Mouse (Mus musculus) kidney, embryonic 14.5 days (tissue): Measurements from ENCODE around the gene Fzd10. TPM values are rescaled to one million over a fixed set of nuclear protein-coding genes. Genes with fewer than 3 reads are reported as not detected.
A peak's percentile ranks its signal among the peaks of the same experiment; 100 is the strongest.

Experiments
- ATAC-seq: fragments of 200-750 bp; cut with Nextera tagmentation; 2 replicates; pipeline ENCODE4 v1.8.0; 2017; ENCODE audit warnings: moderate number of reproducible peaks, mild to moderate bottlenecking, moderate TSS enrichment, moderate library complexity; ENCODE audit not compliant: low FRiP score, low TSS enrichment
- H3K27ac ChIP-seq: fragments of 300-500 bp; sonication (generic); 2 replicates; pipeline ENCODE4 v1.5.1; 2014; ENCODE audit warnings: low read depth, mild to moderate bottlenecking, low read length, moderate library complexity, mixed read lengths
- H3K27me3 ChIP-seq: fragments of 300-500 bp; sonication (generic); 2 replicates; pipeline ENCODE4 v1.6.1; 2014; ENCODE audit warnings: mild to moderate bottlenecking, low read length; ENCODE audit not compliant: control insufficient read depth, insufficient read depth
- H3K36me3 ChIP-seq: fragments of 300-500 bp; sonication (generic); 2 replicates; pipeline ENCODE4 v1.6.1; 2014; ENCODE audit warnings: low read length, mixed read lengths; ENCODE audit not compliant: control insufficient read depth, insufficient read depth
- H3K4me1 ChIP-seq: fragments of 300-500 bp; sonication (generic); 2 replicates; pipeline ENCODE4 v1.6.1; 2014; ENCODE audit warnings: low read length, mixed read lengths; ENCODE audit not compliant: control insufficient read depth, insufficient read depth
- H3K4me2 ChIP-seq: fragments of 300-500 bp; sonication (generic); replicated peaks from 2 replicates; pipeline ENCODE4 v1.6.1; 2014; ENCODE audit warnings: low read depth, mild to moderate bottlenecking, low read length
- H3K4me3 ChIP-seq: fragments of 300-500 bp; sonication (generic); 2 replicates; pipeline ENCODE4 v1.5.1; 2014; ENCODE audit warnings: mild to moderate bottlenecking, low read length
- H3K9ac ChIP-seq: fragments of 300-500 bp; sonication (generic); 2 replicates; pipeline ENCODE4 v1.6.1; 2014; ENCODE audit warnings: low read depth, mild to moderate bottlenecking, low read length, moderate library complexity
- H3K9me3 ChIP-seq: fragments of 300-500 bp; sonication (generic); 2 replicates; pipeline ENCODE4 v1.6.1; 2016; ENCODE audit warnings: low read length; ENCODE audit not compliant: control insufficient read depth
- WGBS: fragments of 180-500 bp; shearing (Covaris S2); extraction: QIAGEN DNeasy Blood & Tissue Kit; methylation state at CpG from one replicate; pipeline ENCODE4 v1.1.7; 2014; 5-methylcytosine and 5-hydroxymethylcytosine counted together
- polyA plus RNA-seq: library from polyadenylated mRNA; unstranded; fragments of >200 nt; fragmentation: Nextera tagmentation; extraction: Ambion mirVana; gene quantifications from 2 replicates; pipeline ENCODE4 v1.2.1, GENCODE M21; 2014

The Fzd10 gene
- polyA plus RNA-seq, 1 experiment from 2014 or later: 3.4 TPM

GRCm38 (mm10) chr5:128619987-128620386 lies 19.3 kb downstream of the Fzd10 start:
- Histone ChIP-seq H3K4me2 (no peak overlapping the region), H3K27me3 (no peaks in the 10 kb centered on the region; the same call in 1 of the 2 replicates), H3K9me3 (no peaks in the 10 kb centered on the region), H3K9ac (no peak overlapping the region), H3K4me1 (peaks cover 20% of the 10 kb centered on the region; the same call in 1 of the 2 replicates), H3K36me3 (no peaks in the 10 kb centered on the region), H3K4me3 (no peak overlapping the region), H3K27ac (no peak overlapping the region)
- ATAC-seq: peak; percentile 53; the same call in 1 of the 2 replicates
- 22% methylated on average over 8 of the region's 8 CpGs for WGBS

- Histone ChIP-seq H3K4me3 (no peak overlapping the region), H3K9ac (no peak overlapping the region), H3K4me1 (peaks cover 20% of the 10 kb centered on the region; the same call in 1 of the 2 replicates), H3K4me2 (no peak overlapping the region), H3K9me3 (no peaks in the 10 kb centered on the region), H3K27me3 (no peaks in the 10 kb centered on the region; the same call in 1 of the 2 replicates), H3K36me3 (no peaks in the 10 kb centered on the region), H3K27ac (no peak overlapping the region)
- ATAC-seq: no peak
- 2% methylated on average over 9 of the region's 9 CpGs for whole genome bisulfite sequencing
Measured at GRCm38 (mm10) chr5:128620408-128620807, 19.8 kb downstream of the Fzd10 start.

DNA sequence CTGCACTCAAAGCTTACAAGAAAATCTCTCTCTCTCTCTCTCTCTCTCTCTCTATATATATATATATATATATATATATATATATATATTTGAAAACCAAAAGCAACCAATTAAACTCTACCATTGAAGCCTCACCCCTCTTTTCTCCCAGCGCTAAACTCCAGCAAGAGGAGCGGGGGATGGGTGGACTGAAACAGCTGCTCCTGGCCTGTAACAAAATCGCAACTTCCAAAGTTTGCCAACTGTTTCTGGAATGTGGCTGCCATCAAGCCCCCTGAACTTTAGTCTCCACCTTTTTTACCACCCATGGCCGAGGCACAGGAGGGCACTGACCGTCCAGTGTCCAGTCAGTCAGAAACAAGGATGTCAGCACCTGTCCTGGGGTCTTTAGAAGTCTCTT lies 27.1 kb downstream of the Fzd10 start:
- no peak overlapping the region for H3K4me2 ChIP-seq
- WGBS: 38% methylated on average over 5 of the region's 5 CpGs
- no peaks in the 10 kb centered on the region for H3K4me1 ChIP-seq
- H3K9me3 ChIP-seq: no peaks in the 10 kb centered on the region
- ATAC-seq: no peak
- no peak overlapping the region for H3K27ac ChIP-seq
- H3K4me3 ChIP-seq: no peak overlapping the region
- H3K9ac ChIP-seq: no peak overlapping the region
- H3K36me3 ChIP-seq: no peaks in the 10 kb centered on the region
- no peaks in the 10 kb centered on the region for H3K27me3 ChIP-seq

DNA sequence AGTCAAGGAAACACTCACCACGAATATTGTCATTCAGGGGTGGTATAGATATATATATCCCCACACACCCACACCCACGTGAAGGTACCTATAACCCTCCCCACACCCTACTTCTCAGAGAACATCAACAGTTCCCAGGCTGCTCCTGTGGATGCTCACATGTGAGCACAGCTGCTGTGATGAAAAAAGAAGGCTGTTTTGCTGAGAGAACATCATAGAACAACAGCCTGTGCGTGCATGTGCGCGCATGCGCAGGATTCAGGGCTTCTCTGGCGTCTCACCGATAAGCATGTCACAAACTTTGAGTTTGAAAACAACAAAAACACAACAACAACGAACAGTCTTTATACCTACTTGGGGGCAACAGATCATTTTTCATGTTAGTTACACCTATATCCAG lies 36.0 kb downstream of the Fzd10 start:
- Histone ChIP-seq H3K27me3 (no peaks in the 10 kb centered on the region), H3K36me3 (no peaks in the 10 kb centered on the region), H3K9ac (no peak overlapping the region), H3K4me1 (no peaks in the 10 kb centered on the region), H3K27ac (no peak overlapping the region), H3K4me3 (no peak overlapping the region), H3K4me2 (no peak overlapping the region), H3K9me3 (no peaks in the 10 kb centered on the region)
- WGBS: 92% methylated on average over 9 of the region's 9 CpGs
- ATAC-seq: no peak

GRCm38 (mm10) chr5:128637071-128638015 lies 36.7 kb downstream of the Fzd10 start:
- no peak overlapping the region for H3K27ac ChIP-seq
- no peak for ATAC-seq
- no peak overlapping the region for H3K9ac ChIP-seq
- no peaks in the 10 kb centered on the region for H3K36me3 ChIP-seq
- no peaks in the 10 kb centered on the region for H3K4me1 ChIP-seq
- H3K4me3 ChIP-seq: no peak overlapping the region
- H3K9me3 ChIP-seq: no peaks in the 10 kb centered on the region
- no peak overlapping the region for H3K4me2 ChIP-seq
- 88% methylated on average over 26 of the region's 26 CpGs for WGBS
- H3K27me3 ChIP-seq: no peaks in the 10 kb centered on the region

- Histone ChIP-seq H3K9ac (no peak overlapping the region), H3K4me3 (no peak overlapping the region), H3K4me2 (no peak overlapping the region), H3K9me3 (no peaks in the 10 kb centered on the region), H3K36me3 (no peaks in the 10 kb centered on the region), H3K4me1 (no peaks in the 10 kb centered on the region), H3K27ac (no peak overlapping the region), H3K27me3 (no peaks in the 10 kb centered on the region)
- no peak for ATAC-seq
- WGBS: 30% methylated on average over 9 of the region's 9 CpGs
Measured at GRCm38 (mm10) chr5:128638716-128639115, 38.1 kb downstream of the Fzd10 start.

- no peak for ATAC-seq
- Histone ChIP-seq H3K27me3 (no peaks in the 10 kb centered on the region), H3K4me1 (0 out of 2 replicates have a peak, but pooled peaks cover 8% of the 10 kb centered on the region), H3K9ac (no peak overlapping the region), H3K4me2 (no peak overlapping the region), H3K36me3 (no peaks in the 10 kb centered on the region), H3K27ac (no peak overlapping the region), H3K4me3 (no peak overlapping the region), H3K9me3 (no peaks in the 10 kb centered on the region)
- WGBS: 88% methylated on average over 4 of the region's 4 CpGs
Measured at GRCm38 (mm10) chr5:128643065-128643464, 42.4 kb downstream of the Fzd10 start.

DNA sequence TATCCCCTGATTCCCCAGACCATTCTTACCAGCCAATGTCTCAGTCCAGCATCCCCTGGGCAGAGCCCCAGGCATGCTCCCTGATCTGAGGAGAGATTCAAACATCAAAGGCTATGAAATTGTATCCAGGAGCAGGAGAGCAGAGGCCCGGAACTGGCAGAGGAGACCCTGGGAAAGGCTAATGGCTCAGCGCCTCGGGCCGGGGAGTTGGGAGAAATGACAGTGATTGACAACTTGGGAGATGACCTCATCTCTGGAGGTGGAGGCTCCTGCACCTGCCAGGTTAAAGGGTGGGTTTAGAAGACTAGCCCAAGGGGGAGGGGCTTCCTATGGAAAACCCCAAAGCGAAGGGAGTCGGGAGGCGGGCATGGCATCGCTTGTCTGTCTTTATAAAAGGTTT lies 45.1 kb downstream of the Fzd10 start:
- Histone ChIP-seq H3K27me3 (no peaks in the 10 kb centered on the region), H3K9me3 (no peaks in the 10 kb centered on the region), H3K4me2 (no peak overlapping the region), H3K27ac (no peak overlapping the region), H3K4me3 (no peak overlapping the region), H3K9ac (no peak overlapping the region), H3K4me1 (0 out of 2 replicates have a peak, but pooled peaks cover 8% of the 10 kb centered on the region), H3K36me3 (no peaks in the 10 kb centered on the region)
- peak; percentile 61 for ATAC-seq
- WGBS: 21% methylated on average over 8 of the region's 8 CpGs

DNA sequence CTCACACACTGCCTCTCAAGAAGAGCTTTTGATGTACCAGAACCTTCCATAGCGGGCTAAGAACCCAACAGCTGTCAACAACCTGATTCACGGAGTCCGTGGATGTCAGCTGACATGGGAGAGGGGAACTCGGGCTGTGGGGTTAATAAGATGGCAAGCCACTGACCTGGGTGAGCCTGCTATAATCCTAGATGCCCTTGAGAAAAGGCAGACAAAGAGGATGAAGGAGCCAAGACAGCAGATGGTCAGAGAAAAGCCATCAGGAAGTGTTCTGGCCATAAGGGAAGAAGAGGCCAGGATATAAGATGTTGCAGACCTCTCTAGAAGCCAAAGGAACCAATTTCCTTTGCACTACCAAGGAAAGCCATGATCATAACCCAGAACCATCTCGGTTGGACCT lies 45.6 kb downstream of the Fzd10 start:
- H3K27me3 ChIP-seq: no peaks in the 10 kb centered on the region
- H3K27ac ChIP-seq: no peak overlapping the region
- H3K9ac ChIP-seq: no peak overlapping the region
- H3K4me2 ChIP-seq: no peak overlapping the region
- 0 out of 2 replicates have a peak, but pooled peaks cover 8% of the 10 kb centered on the region for H3K4me1 ChIP-seq
- H3K36me3 ChIP-seq: no peaks in the 10 kb centered on the region
- no peak for ATAC-seq
- 65% methylated on average over 5 of the region's 5 CpGs for WGBS
- H3K4me3 ChIP-seq: no peak overlapping the region
- H3K9me3 ChIP-seq: no peaks in the 10 kb centered on the region
